Mouse (Mus musculus): ENCODE results near the gene Ankrd34a. TPM values are rescaled to one million over a fixed set of nuclear protein-coding genes. Genes with fewer than 3 reads are reported as not detected.

The Ankrd34a gene
- total and polyA plus RNA-seq, 2 experiments from 2014 or later: 1.2 to 6.8 TPM

GRCm38 (mm10) chr3:96568605-96569004 is 27.8 kb upstream of the Ankrd34a start:
- WGBS: 69% methylated on average over 8 of the region's 8 CpGs
- H3K4me2 ChIP-seq (ENCODE audit: low read depth, low read length): no peak overlapping the region
- H3K4me1 ChIP-seq (ENCODE audit: control insufficient read depth, insufficient read depth): peaks cover 68% of the 10 kb centered on the region
- H3K4me3 ChIP-seq (ENCODE audit: low read depth, low read length): no peak overlapping the region
- H3K9ac ChIP-seq (replicated peaks; ENCODE audit: low read depth, low read length): no peak overlapping the region
- H3K9me3 ChIP-seq (replicated peaks; ENCODE audit: control insufficient read depth, low read length): no peaks in the 10 kb centered on the region
- ATAC-seq (ENCODE audit: insufficient read depth, low read depth) (no peak), DNase-seq (ENCODE audit: low spot score) (no peak)
- no peak for TF ChIP-seq EP300 (IDR thresholded peaks at IDR 0.05; ENCODE audit: low read depth)
- TF ChIP-seq CTCF (IDR thresholded peaks at IDR 0.05; ENCODE audit: low read depth): no peak
- no peaks in the 10 kb centered on the region for H3K27me3 ChIP-seq (ENCODE audit: control insufficient read depth, insufficient read depth, low read length)
- peak overlapping the region; percentile 79 for H3K27ac ChIP-seq (ENCODE audit: low read depth)
- H3K36me3 ChIP-seq (replicated peaks; ENCODE audit: control insufficient read depth, insufficient read depth, low read length): no peaks in the 10 kb centered on the region

- no peaks in the 10 kb centered on the region for H3K27me3 ChIP-seq (ENCODE audit: control insufficient read depth, insufficient read depth, low read length)
- H3K4me2 ChIP-seq (ENCODE audit: low read depth, low read length): no peak overlapping the region
- 58% methylated on average over 13 of the region's 13 CpGs for WGBS
- peaks cover 68% of the 10 kb centered on the region for H3K4me1 ChIP-seq (ENCODE audit: control insufficient read depth, insufficient read depth)
- H3K36me3 ChIP-seq (replicated peaks; ENCODE audit: control insufficient read depth, insufficient read depth, low read length): no peaks in the 10 kb centered on the region
- DNase-seq (ENCODE audit: low spot score) (peak; percentile 63), ATAC-seq (ENCODE audit: insufficient read depth, low read depth) (peak; percentile 29)
- H3K9me3 ChIP-seq (replicated peaks; ENCODE audit: control insufficient read depth, low read length): no peaks in the 10 kb centered on the region
- TF ChIP-seq CTCF (IDR thresholded peaks at IDR 0.05; ENCODE audit: low read depth) (no peak), EP300 (IDR thresholded peaks at IDR 0.05; ENCODE audit: low read depth) (peak; percentile 69; the same call in 1 of the 2 replicates)
- H3K27ac ChIP-seq (ENCODE audit: low read depth): peak overlapping the region; percentile 79
- H3K9ac ChIP-seq (replicated peaks; ENCODE audit: low read depth, low read length): no peak overlapping the region
- H3K4me3 ChIP-seq (ENCODE audit: low read depth, low read length): no peak overlapping the region
Observed at GRCm38 (mm10) chr3:96569506-96569905, 26.9 kb upstream of the Ankrd34a start.

GRCm38 (mm10) chr3:96569966-96570605 is 26.4 kb upstream of the Ankrd34a start:
- ATAC-seq (ENCODE audit: insufficient read depth, low read depth) (no peak), DNase-seq (ENCODE audit: low spot score) (peak; percentile 5)
- TF ChIP-seq CTCF (IDR thresholded peaks at IDR 0.05; ENCODE audit: low read depth): no peak
- no peak for TF ChIP-seq EP300 (IDR thresholded peaks at IDR 0.05; ENCODE audit: low read depth)
- no peak overlapping the region for H3K4me2 ChIP-seq (ENCODE audit: low read depth, low read length)
- 86% methylated on average over 11 of the region's 11 CpGs for WGBS
- H3K36me3 ChIP-seq (replicated peaks; ENCODE audit: control insufficient read depth, insufficient read depth, low read length): no peaks in the 10 kb centered on the region
- peak overlapping the region; percentile 79 for H3K27ac ChIP-seq (ENCODE audit: low read depth)
- H3K4me3 ChIP-seq (ENCODE audit: low read depth, low read length): no peak overlapping the region
- peaks cover 70% of the 10 kb centered on the region for H3K4me1 ChIP-seq (ENCODE audit: control insufficient read depth, insufficient read depth)
- H3K9me3 ChIP-seq (replicated peaks; ENCODE audit: control insufficient read depth, low read length): no peaks in the 10 kb centered on the region
- H3K27me3 ChIP-seq (ENCODE audit: control insufficient read depth, insufficient read depth, low read length): no peaks in the 10 kb centered on the region
- no peak overlapping the region for H3K9ac ChIP-seq (replicated peaks; ENCODE audit: low read depth, low read length)

- Histone ChIP-seq H3K4me2 (ENCODE audit: low read depth, low read length) (no peak overlapping the region), H3K36me3 (replicated peaks; ENCODE audit: control insufficient read depth, insufficient read depth, low read length) (no peaks in the 10 kb centered on the region), H3K9ac (replicated peaks; ENCODE audit: low read depth, low read length) (no peak overlapping the region), H3K4me1 (ENCODE audit: control insufficient read depth, insufficient read depth) (peaks cover 73% of the 10 kb centered on the region), H3K27ac (ENCODE audit: low read depth) (peak overlapping the region; percentile 74), H3K27me3 (ENCODE audit: control insufficient read depth, insufficient read depth, low read length) (no peaks in the 10 kb centered on the region), H3K4me3 (ENCODE audit: low read depth, low read length) (no peak overlapping the region), H3K9me3 (replicated peaks; ENCODE audit: control insufficient read depth, low read length) (no peaks in the 10 kb centered on the region)
- ATAC-seq (ENCODE audit: insufficient read depth, low read depth) (no peak), DNase-seq (ENCODE audit: low spot score) (peak; percentile 3)
- 63% methylated on average over 7 of the region's 7 CpGs for WGBS
- TF ChIP-seq CTCF (IDR thresholded peaks at IDR 0.05; ENCODE audit: low read depth): no peak
- TF ChIP-seq EP300 (IDR thresholded peaks at IDR 0.05; ENCODE audit: low read depth): no peak
Observed at GRCm38 (mm10) chr3:96570643-96571042, 25.8 kb upstream of the Ankrd34a start.

- peaks cover 73% of the 10 kb centered on the region for H3K4me1 ChIP-seq (ENCODE audit: control insufficient read depth, insufficient read depth)
- peak overlapping the region; percentile 1; the same call in 1 of the 2 replicates for H3K4me2 ChIP-seq (ENCODE audit: low read depth, low read length)
- DNase-seq (ENCODE audit: low spot score) (no peak), ATAC-seq (ENCODE audit: insufficient read depth, low read depth) (no peak)
- no peak overlapping the region for H3K4me3 ChIP-seq (ENCODE audit: low read depth, low read length)
- no peaks in the 10 kb centered on the region for H3K9me3 ChIP-seq (replicated peaks; ENCODE audit: control insufficient read depth, low read length)
- TF ChIP-seq EP300 (IDR thresholded peaks at IDR 0.05; ENCODE audit: low read depth): no peak
- TF ChIP-seq CTCF (IDR thresholded peaks at IDR 0.05; ENCODE audit: low read depth): no peak
- no peak overlapping the region; the same call in 1 of the 2 replicates for H3K9ac ChIP-seq (replicated peaks; ENCODE audit: low read depth, low read length)
- H3K27ac ChIP-seq (ENCODE audit: low read depth): peak overlapping the region; percentile 74
- 78% methylated on average over 2 of the region's 2 CpGs for WGBS
- no peaks in the 10 kb centered on the region for H3K36me3 ChIP-seq (replicated peaks; ENCODE audit: control insufficient read depth, insufficient read depth, low read length)
- H3K27me3 ChIP-seq (ENCODE audit: control insufficient read depth, insufficient read depth, low read length): no peaks in the 10 kb centered on the region
Observed at GRCm38 (mm10) chr3:96571336-96571735, 25.1 kb upstream of the Ankrd34a start.

Data from heart, postnatal 0 days (tissue).